Mouse (Mus musculus): ENCODE data around the gene Lrrc28. TPM values are rescaled to one million over a fixed set of nuclear protein-coding genes. Genes with fewer than 3 reads are reported as not detected.

The Lrrc28 gene
- polyA plus RNA-seq, 1 experiment from 2014 or later: 11.5 TPM

- WGBS (ENCODE audit: insufficient replicate concordance): 75% methylated on average over 2 of the region's 2 CpGs
These were observed 93.8 kb downstream of the Lrrc28 start for GRCm38 (mm10) chr7:67551242-67551641.

GRCm38 (mm10) chr7:67549073-67549561 lies 96.0 kb downstream of the Lrrc28 start:
- H3K27me3 ChIP-seq (ENCODE audit: control insufficient read depth, insufficient read depth, low read length): no peaks in the 10 kb centered on the region
- no peak overlapping the region for H3K4me2 ChIP-seq
- no peak overlapping the region for H3K9ac ChIP-seq (ENCODE audit: low read depth, low read length)
- peak; percentile 49 for ATAC-seq (replicated peaks; ENCODE audit: insufficient number of reproducible peaks, low FRiP score, low TSS enrichment)
- H3K27ac ChIP-seq (ENCODE audit: low read depth, low read length): no peak overlapping the region
- no peak overlapping the region for H3K4me3 ChIP-seq (ENCODE audit: low read depth, low read length)
- no peaks in the 10 kb centered on the region for H3K9me3 ChIP-seq (replicated peaks; ENCODE audit: control insufficient read depth, low read length)
- H3K4me1 ChIP-seq (ENCODE audit: control insufficient read depth, insufficient read depth, low read length): no peaks in the 10 kb centered on the region
- no peaks in the 10 kb centered on the region for H3K36me3 ChIP-seq (ENCODE audit: control insufficient read depth, insufficient read depth, low read length)
- WGBS (ENCODE audit: insufficient replicate concordance): 21% methylated on average over 6 of the region's 6 CpGs

More at GRCm38 (mm10) chr7:67551242-67551641, 93.8 kb downstream of the Lrrc28 start:
- H3K36me3 ChIP-seq (ENCODE audit: control insufficient read depth, insufficient read depth, low read length): no peaks in the 10 kb centered on the region
- H3K9ac ChIP-seq (ENCODE audit: low read depth, low read length): no peak overlapping the region
- H3K4me3 ChIP-seq (ENCODE audit: low read depth, low read length): no peak overlapping the region
- no peak overlapping the region for H3K4me2 ChIP-seq
- no peaks in the 10 kb centered on the region for H3K27me3 ChIP-seq (ENCODE audit: control insufficient read depth, insufficient read depth, low read length)
- ATAC-seq (replicated peaks; ENCODE audit: insufficient number of reproducible peaks, low FRiP score, low TSS enrichment): no peak
- peaks cover 5% of the 10 kb centered on the region for H3K4me1 ChIP-seq (ENCODE audit: control insufficient read depth, insufficient read depth, low read length)
- H3K9me3 ChIP-seq (replicated peaks; ENCODE audit: control insufficient read depth, low read length): no peaks in the 10 kb centered on the region
- H3K27ac ChIP-seq (ENCODE audit: low read depth, low read length): no peak overlapping the region

- Histone ChIP-seq H3K27ac (ENCODE audit: low read depth, low read length) (no peak overlapping the region), H3K4me1 (ENCODE audit: control insufficient read depth, insufficient read depth, low read length) (no peaks in the 10 kb centered on the region), H3K4me3 (ENCODE audit: low read depth, low read length) (no peak overlapping the region), H3K27me3 (ENCODE audit: control insufficient read depth, insufficient read depth, low read length) (no peaks in the 10 kb centered on the region), H3K4me2 (no peak overlapping the region), H3K9me3 (replicated peaks; ENCODE audit: control insufficient read depth, low read length) (no peaks in the 10 kb centered on the region), H3K36me3 (ENCODE audit: control insufficient read depth, insufficient read depth, low read length) (no peaks in the 10 kb centered on the region), H3K9ac (ENCODE audit: low read depth, low read length) (no peak overlapping the region)
- 84% methylated on average over 6 of the region's 6 CpGs for WGBS (ENCODE audit: insufficient replicate concordance)
- no peak for ATAC-seq (replicated peaks; ENCODE audit: insufficient number of reproducible peaks, low FRiP score, low TSS enrichment)
These were observed 96.4 kb downstream of the Lrrc28 start for GRCm38 (mm10) chr7:67548599-67549041.

- Histone ChIP-seq H3K9me3 (replicated peaks; ENCODE audit: control insufficient read depth, low read length) (no peaks in the 10 kb centered on the region), H3K4me3 (ENCODE audit: low read depth, low read length) (no peak overlapping the region), H3K36me3 (ENCODE audit: control insufficient read depth, insufficient read depth, low read length) (no peaks in the 10 kb centered on the region), H3K27me3 (ENCODE audit: control insufficient read depth, insufficient read depth, low read length) (no peaks in the 10 kb centered on the region), H3K4me1 (ENCODE audit: control insufficient read depth, insufficient read depth, low read length) (no peaks in the 10 kb centered on the region), H3K27ac (ENCODE audit: low read depth, low read length) (no peak overlapping the region), H3K9ac (ENCODE audit: low read depth, low read length) (no peak overlapping the region), H3K4me2 (no peak overlapping the region)
- ATAC-seq (replicated peaks; ENCODE audit: insufficient number of reproducible peaks, low FRiP score, low TSS enrichment): no peak
- WGBS (ENCODE audit: insufficient replicate concordance): 82% methylated on average over 5 of the region's 5 CpGs
These were observed 98.8 kb downstream of the Lrrc28 start for GRCm38 (mm10) chr7:67546282-67546681.

- H3K27me3 ChIP-seq (ENCODE audit: control insufficient read depth, insufficient read depth, low read length): no peaks in the 10 kb centered on the region
- no peaks in the 10 kb centered on the region for H3K9me3 ChIP-seq (replicated peaks; ENCODE audit: control insufficient read depth, low read length)
- H3K27ac ChIP-seq (ENCODE audit: low read depth, low read length): no peak overlapping the region
These were observed 100.5 kb downstream of the Lrrc28 start for GRCm38 (mm10) chr7:67544586-67544985.

GRCm38 (mm10) chr7:67543641-67544040 lies 101.4 kb downstream of the Lrrc28 start:
- H3K4me1 ChIP-seq (ENCODE audit: control insufficient read depth, insufficient read depth, low read length): no peaks in the 10 kb centered on the region
- H3K27ac ChIP-seq (ENCODE audit: low read depth, low read length): no peak overlapping the region
- no peak overlapping the region for H3K9ac ChIP-seq (ENCODE audit: low read depth, low read length)
- no peaks in the 10 kb centered on the region for H3K27me3 ChIP-seq (ENCODE audit: control insufficient read depth, insufficient read depth, low read length)
- no peak for ATAC-seq (replicated peaks; ENCODE audit: insufficient number of reproducible peaks, low FRiP score, low TSS enrichment)
- H3K4me2 ChIP-seq: no peak overlapping the region
- H3K36me3 ChIP-seq (ENCODE audit: control insufficient read depth, insufficient read depth, low read length): no peaks in the 10 kb centered on the region
- H3K4me3 ChIP-seq (ENCODE audit: low read depth, low read length): no peak overlapping the region
- no peaks in the 10 kb centered on the region for H3K9me3 ChIP-seq (replicated peaks; ENCODE audit: control insufficient read depth, low read length)
- 72% methylated on average over 6 of the region's 6 CpGs for WGBS (ENCODE audit: insufficient replicate concordance)

More at GRCm38 (mm10) chr7:67544586-67544985, 100.5 kb downstream of the Lrrc28 start:
- no peaks in the 10 kb centered on the region for H3K4me1 ChIP-seq (ENCODE audit: control insufficient read depth, insufficient read depth, low read length)
- H3K4me2 ChIP-seq: no peak overlapping the region
- H3K9ac ChIP-seq (ENCODE audit: low read depth, low read length): no peak overlapping the region
- no peak for ATAC-seq (replicated peaks; ENCODE audit: insufficient number of reproducible peaks, low FRiP score, low TSS enrichment)
- H3K4me3 ChIP-seq (ENCODE audit: low read depth, low read length): no peak overlapping the region
- H3K36me3 ChIP-seq (ENCODE audit: control insufficient read depth, insufficient read depth, low read length): no peaks in the 10 kb centered on the region

- no peak for ATAC-seq (replicated peaks; ENCODE audit: insufficient number of reproducible peaks, low FRiP score, low TSS enrichment)
- H3K9ac ChIP-seq (ENCODE audit: low read depth, low read length): no peak overlapping the region
- H3K27me3 ChIP-seq (ENCODE audit: control insufficient read depth, insufficient read depth, low read length): no peaks in the 10 kb centered on the region
- no peak overlapping the region for H3K27ac ChIP-seq (ENCODE audit: low read depth, low read length)
- no peaks in the 10 kb centered on the region for H3K36me3 ChIP-seq (ENCODE audit: control insufficient read depth, insufficient read depth, low read length)
- no peak overlapping the region for H3K4me2 ChIP-seq
- peaks cover 8% of the 10 kb centered on the region for H3K4me1 ChIP-seq (ENCODE audit: control insufficient read depth, insufficient read depth, low read length)
- 86% methylated on average over 11 of the region's 11 CpGs for WGBS (ENCODE audit: insufficient replicate concordance)
- H3K9me3 ChIP-seq (replicated peaks; ENCODE audit: control insufficient read depth, low read length): no peaks in the 10 kb centered on the region
- no peak overlapping the region for H3K4me3 ChIP-seq (ENCODE audit: low read depth, low read length)
These were observed 108.3 kb downstream of the Lrrc28 start for GRCm38 (mm10) chr7:67536588-67537372.

- Histone ChIP-seq H3K27ac (ENCODE audit: low read depth, low read length) (no peak overlapping the region), H3K4me2 (no peak overlapping the region), H3K4me3 (ENCODE audit: low read depth, low read length) (no peak overlapping the region), H3K4me1 (ENCODE audit: control insufficient read depth, insufficient read depth, low read length) (peaks cover 13% of the 10 kb centered on the region), H3K9me3 (replicated peaks; ENCODE audit: control insufficient read depth, low read length) (no peaks in the 10 kb centered on the region), H3K27me3 (ENCODE audit: control insufficient read depth, insufficient read depth, low read length) (no peaks in the 10 kb centered on the region), H3K9ac (ENCODE audit: low read depth, low read length) (no peak overlapping the region), H3K36me3 (ENCODE audit: control insufficient read depth, insufficient read depth, low read length) (no peaks in the 10 kb centered on the region)
- WGBS (ENCODE audit: insufficient replicate concordance): 80% methylated on average over 4 of the region's 4 CpGs
- ATAC-seq (replicated peaks; ENCODE audit: insufficient number of reproducible peaks, low FRiP score, low TSS enrichment): no peak
These were observed 109.1 kb downstream of the Lrrc28 start for GRCm38 (mm10) chr7:67535941-67536340.

- Histone ChIP-seq H3K4me2 (no peak overlapping the region), H3K4me1 (ENCODE audit: control insufficient read depth, insufficient read depth, low read length) (peaks cover 32% of the 10 kb centered on the region), H3K9me3 (replicated peaks; ENCODE audit: control insufficient read depth, low read length) (no peaks in the 10 kb centered on the region), H3K9ac (ENCODE audit: low read depth, low read length) (no peak overlapping the region), H3K27me3 (ENCODE audit: control insufficient read depth, insufficient read depth, low read length) (no peaks in the 10 kb centered on the region), H3K36me3 (ENCODE audit: control insufficient read depth, insufficient read depth, low read length) (no peaks in the 10 kb centered on the region), H3K4me3 (ENCODE audit: low read depth, low read length) (no peak overlapping the region), H3K27ac (ENCODE audit: low read depth, low read length) (no peak overlapping the region)
- 20% methylated on average over 2 of the region's 2 CpGs for WGBS (ENCODE audit: insufficient replicate concordance)
- ATAC-seq (replicated peaks; ENCODE audit: insufficient number of reproducible peaks, low FRiP score, low TSS enrichment): no peak
These were observed 114.1 kb downstream of the Lrrc28 start for GRCm38 (mm10) chr7:67530981-67531380.
